Mouse (Mus musculus) liver, adult 2 months (tissue): ENCODE results near the gene Usp50.

ENCODE experiments used
- CTCF ChIP-seq: fragments of 200-500 bp; IDR thresholded peaks from 2 replicates; pipeline ENCODE4 v1.5.1; 2011; ENCODE audit warnings: low read depth, low read length, control low read depth
- POLR2A ChIP-seq: fragments of 200-500 bp; IDR thresholded peaks from 2 replicates; pipeline ENCODE4 v1.6.1; 2011; ENCODE audit warnings: low read length, control low read depth; ENCODE audit not compliant: insufficient read depth; ENCODE audit errors: extremely low read depth

DNA sequence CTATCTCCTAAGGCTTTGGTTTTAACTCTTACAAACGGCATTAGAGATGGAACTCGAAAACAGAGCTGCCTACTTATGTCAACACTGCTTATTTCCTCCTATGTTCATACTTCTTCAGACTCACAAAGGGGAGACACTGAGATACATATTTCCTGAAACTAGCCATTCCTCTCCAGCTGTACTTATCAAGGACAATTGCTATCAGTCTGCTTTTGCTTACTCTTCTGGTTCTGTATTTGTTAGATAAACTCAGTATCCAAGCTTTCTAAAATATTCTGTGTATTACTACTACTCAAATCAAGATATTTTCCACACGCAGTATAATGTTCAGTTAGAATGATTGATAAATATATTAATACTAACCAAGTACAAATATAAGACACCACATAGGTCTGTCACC, 18.7 kb upstream of the Usp50 start:
- TF ChIP-seq POLR2A (no peak), CTCF (no peak)
